Mouse (Mus musculus) spleen, postnatal 4 days (tissue): Measurements from ENCODE around the gene Cdca7.

Experiments used
- DNase-seq, 2 experiments: peaks; one replicate each; pipeline ENCODE4 v3.0.0; 2022; ENCODE audit warnings: low spot score in 2 of 2

The Cdca7 gene

GRCm38 (mm10) chr2:72475797-72476485 is at the start of gene Cdca7:
TSS of gene Cdca7 (plus strand) at chr2:72476159.
- DNase-seq, result peak; percentile 83 to 91

- DNase-seq, result no peak
Observed at GRCm38 (mm10) chr2:72426776-72427175, 49.2 kb upstream of the Cdca7 start.

GRCm38 (mm10) chr2:72427288-72427687 is 48.7 kb upstream of the Cdca7 start:
- no peak for DNase-seq

GRCm38 (mm10) chr2:72438941-72439533 is 36.9 kb upstream of the Cdca7 start:
- no peak for DNase-seq

GRCm38 (mm10) chr2:72441010-72441409 is 34.9 kb upstream of the Cdca7 start:
- DNase-seq, result no peak

- no peak for DNase-seq
Observed at GRCm38 (mm10) chr2:72442825-72443224, 33.1 kb upstream of the Cdca7 start.

GRCm38 (mm10) chr2:72443960-72444359 is 32.0 kb upstream of the Cdca7 start:
- DNase-seq, result no peak

GRCm38 (mm10) chr2:72446106-72446505 is 29.9 kb upstream of the Cdca7 start:
- no peak for DNase-seq

- DNase-seq, result no peak
Observed at GRCm38 (mm10) chr2:72446615-72447014, 29.3 kb upstream of the Cdca7 start.

- no peak for DNase-seq
Observed at GRCm38 (mm10) chr2:72453563-72453962, 22.4 kb upstream of the Cdca7 start.

GRCm38 (mm10) chr2:72456189-72456588 is 19.8 kb upstream of the Cdca7 start:
- no peak for DNase-seq

GRCm38 (mm10) chr2:72464376-72465014 is 11.5 kb upstream of the Cdca7 start:
- no peak for DNase-seq

- no peak for DNase-seq
Observed at GRCm38 (mm10) chr2:72467604-72468003, 8.4 kb upstream of the Cdca7 start.

GRCm38 (mm10) chr2:72471415-72472070 is 4.4 kb upstream of the Cdca7 start:
- no peak for DNase-seq

- DNase-seq, result no peak
Observed at GRCm38 (mm10) chr2:72474531-72475287, 1.2 kb upstream of the Cdca7 start.

GRCm38 (mm10) chr2:72475423-72475796 is 549 bp upstream of the Cdca7 start:
- no peak for DNase-seq

GRCm38 (mm10) chr2:72476486-72477211 is 690 bp downstream of the Cdca7 start:
- peak; percentile 44 to 73 for DNase-seq

- DNase-seq, result no peak
Observed at GRCm38 (mm10) chr2:72477221-72477620, 1.3 kb downstream of the Cdca7 start.

- no peak for DNase-seq
Observed at GRCm38 (mm10) chr2:72478176-72478575, 2.2 kb downstream of the Cdca7 start.

- no peak for DNase-seq
Observed at GRCm38 (mm10) chr2:72478921-72479320, 3.0 kb downstream of the Cdca7 start.

GRCm38 (mm10) chr2:72479818-72480217 is 3.9 kb downstream of the Cdca7 start:
- DNase-seq, result no peak
